Mouse (Mus musculus) neural tube, embryonic 12.5 days (tissue): ENCODE measurements around the gene Azgp1. TPM values are rescaled to one million over a fixed set of nuclear protein-coding genes. Genes with fewer than 3 reads are reported as not detected.

Experiments used
- polyA plus RNA-seq: library from polyadenylated mRNA; unstranded; fragments of >200 nt; fragmentation: Nextera tagmentation; extraction: Ambion mirVana; gene quantifications from 2 replicates; pipeline ENCODE4 v1.2.1, GENCODE M21; 2016

Gene Azgp1
- polyA plus RNA-seq, 1 experiment from 2014 or later = not detected

Other genes starting within 250 kb of the Azgp1 start
- gene Nyap1, start 239.9 kb upstream of the Azgp1 start, polyA plus RNA-seq = 16.4 and 21.8 TPM in 2 replicates
- 68.4 and 68.7 TPM in 2 replicates for gene Tsc22d4, start 235.8 kb upstream of the Azgp1 start, polyA plus RNA-seq
- gene Ppp1r35, start 202.7 kb upstream of the Azgp1 start, polyA plus RNA-seq = 61.5 TPM in 2 replicates
- gene Mepce, start 193.9 kb upstream of the Azgp1 start, polyA plus RNA-seq = 11.3 and 15.4 TPM in 2 replicates
- gene Zcwpw1, start 193.7 kb upstream of the Azgp1 start, polyA plus RNA-seq = 12.2 and 16.6 TPM in 2 replicates
- gene Pilra, start 145.2 kb upstream of the Azgp1 start, polyA plus RNA-seq = 0.57 and 0.93 TPM in 2 replicates
- not detected in 2 replicates for gene Pilrb1, start 123.4 kb upstream of the Azgp1 start, polyA plus RNA-seq
- not detected in 2 replicates for gene Pilrb2, start 109.7 kb upstream of the Azgp1 start, polyA plus RNA-seq
- gene Cyp3a13, start 59.9 kb upstream of the Azgp1 start, polyA plus RNA-seq = not detected in 2 replicates
- 0.43 and 0.61 TPM in 2 replicates for gene Gjc3, start 18.4 kb upstream of the Azgp1 start, polyA plus RNA-seq
- not detected in 2 replicates for gene Smok3a, start 39.7 kb downstream of the Azgp1 start, polyA plus RNA-seq
- not detected in 2 replicates for gene Smok3b, start 39.9 kb downstream of the Azgp1 start, polyA plus RNA-seq
- gene Smok3c, start 71.7 kb downstream of the Azgp1 start, polyA plus RNA-seq = not detected in 2 replicates
- 32.9 and 36.5 TPM in 2 replicates for gene Zkscan1, start 103.6 kb downstream of the Azgp1 start, polyA plus RNA-seq
- gene Zscan21, start 135.4 kb downstream of the Azgp1 start, polyA plus RNA-seq = 101 and 104 TPM in 2 replicates
- gene Zfp113, start 174.2 kb downstream of the Azgp1 start, polyA plus RNA-seq = 35.6 and 40.3 TPM in 2 replicates
- gene Cops6, start 179.6 kb downstream of the Azgp1 start, polyA plus RNA-seq = 301 and 312 TPM in 2 replicates
- gene Ap4m1, start 190.5 kb downstream of the Azgp1 start, polyA plus RNA-seq = 23.5 and 24.1 TPM in 2 replicates
- gene Mcm7, start 190.9 kb downstream of the Azgp1 start, polyA plus RNA-seq = 197 and 198 TPM in 2 replicates
- 102 and 112 TPM in 2 replicates for gene Taf6, start 205.9 kb downstream of the Azgp1 start, polyA plus RNA-seq
- 44.3 and 46.8 TPM in 2 replicates for gene Cnpy4, start 206.0 kb downstream of the Azgp1 start, polyA plus RNA-seq
- 12.3 and 12.6 TPM in 2 replicates for gene Mblac1, start 212.8 kb downstream of the Azgp1 start, polyA plus RNA-seq
- gene Nxpe5, start 244.4 kb downstream of the Azgp1 start, polyA plus RNA-seq = not detected in 2 replicates